Mouse (Mus musculus) MEL (cell line): ENCODE data around the gene Rock2.

Source experiments
- BHLHE40 ChIP-seq: IDR thresholded peaks from 2 replicates; pipeline ENCODE4 v1.6.1; 2012; ENCODE audit warnings: low read depth, mild to moderate bottlenecking, inconsistent platforms, low read length, improper control_type of control experiment, borderline replicate concordance
- CHD2 ChIP-seq: IDR thresholded peaks from 2 replicates; pipeline ENCODE4 v1.6.1; 2011; ENCODE audit warnings: low read length, improper control_type of control experiment
- CTCF ChIP-seq, 3 experiments: IDR thresholded peaks in 2 of 3; conservative IDR thresholded peaks in 1 of 3; 2 replicates each; pipeline ENCODE4 v1.5.1; 2011 to 2012; ENCODE audit warnings: low read length in 3 of 3, low read depth in 2 of 3, mild to moderate bottlenecking in 2 of 3, improper control_type of control experiment in 1 of 3, inconsistent platforms in 1 of 3, mixed read lengths in 1 of 3, moderate library complexity in 1 of 3; ENCODE audit not compliant: control insufficient read depth in 1 of 3, insufficient read depth in 1 of 3, poor library complexity in 1 of 3, severe bottlenecking in 1 of 3
- MEF2A ChIP-seq: IDR thresholded peaks from 2 replicates; pipeline ENCODE4 v1.6.1; 2014; ENCODE audit warnings: low read depth, mild to moderate bottlenecking, inconsistent platforms, low read length, improper control_type of control experiment; ENCODE audit not compliant: poor library complexity, insufficient replicate concordance, severe bottlenecking; ENCODE audit errors: extremely low read depth
- POLR2A ChIP-seq, 2 experiments: IDR thresholded peaks; 2 replicates each; pipeline ENCODE4 v1.6.1; 2011 to 2012; ENCODE audit warnings: low read length in 2 of 2, mild to moderate bottlenecking in 2 of 2, control low read depth in 1 of 2, improper control_type of control experiment in 1 of 2, low read depth in 1 of 2, moderate library complexity in 1 of 2; ENCODE audit not compliant: control insufficient read depth in 1 of 2, insufficient read depth in 1 of 2, poor library complexity in 1 of 2
- POLR2AphosphoS2 ChIP-seq: IDR thresholded peaks from 2 replicates; pipeline ENCODE4 v1.6.1; 2011; ENCODE audit warnings: low read length, improper control_type of control experiment
- RCOR1 ChIP-seq: IDR thresholded peaks from 2 replicates; pipeline ENCODE4 v1.6.1; 2012; ENCODE audit warnings: low read depth, mild to moderate bottlenecking, inconsistent platforms, low read length, improper control_type of control experiment
- ZC3H11A ChIP-seq: IDR thresholded peaks from 2 replicates; pipeline ENCODE4 v1.6.1; 2012; ENCODE audit warnings: low read depth, mild to moderate bottlenecking, inconsistent platforms, low read length, improper control_type of control experiment

DNA sequence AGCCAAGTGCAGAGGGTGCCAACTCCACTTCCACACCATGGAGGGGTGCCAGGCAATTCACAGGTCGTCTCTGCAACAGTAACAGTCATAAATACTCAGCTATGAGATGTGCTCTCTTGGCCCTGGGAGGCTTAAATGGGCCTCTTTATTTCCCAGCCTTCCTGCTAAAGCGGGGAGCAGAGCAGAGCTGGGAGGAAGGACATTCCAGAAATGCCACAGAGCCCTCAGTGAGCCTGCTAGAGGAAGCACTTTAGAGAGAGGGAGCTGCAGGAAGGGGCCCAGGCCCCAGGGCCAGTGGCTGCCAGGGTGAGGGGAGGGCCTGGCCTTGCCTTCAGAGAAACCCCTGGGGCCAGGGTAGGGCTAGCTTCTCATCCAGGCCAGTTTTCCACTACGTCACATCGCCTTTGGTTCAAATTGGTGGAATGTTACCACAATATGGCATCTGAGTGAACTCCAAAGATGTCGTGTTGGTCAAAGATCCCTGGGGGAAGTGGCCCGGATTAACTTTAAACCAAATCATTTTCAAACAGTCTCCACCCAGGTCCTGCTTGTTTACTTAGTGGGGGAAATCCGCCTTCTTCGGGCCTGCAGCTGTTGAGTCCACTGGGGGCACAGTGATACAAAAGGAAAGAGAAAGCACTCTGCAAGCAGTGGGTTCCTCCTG, 24.2 kb upstream of the Rock2 start:
- no peak for TF ChIP-seq BHLHE40
- TF ChIP-seq CHD2: no peak
- TF ChIP-seq RCOR1: no peak
- TF ChIP-seq CTCF (IDR thresholded peaks at IDR 0.05 in 2 of 3, conservative IDR thresholded peaks at IDR 0.05 in 1 of 3; ENCODE audit: control insufficient read depth in 1 of 3, insufficient read depth in 1 of 3, low read depth in 2 of 3, low read length in 3 of 3, poor library complexity in 1 of 3, severe bottlenecking in 1 of 3): no peak
- TF ChIP-seq POLR2A (IDR thresholded peaks at IDR 0.05; ENCODE audit: control insufficient read depth in 1 of 2, insufficient read depth in 1 of 2, low read depth in 1 of 2, low read length in 2 of 2, poor library complexity in 1 of 2): no peak
- no peak for TF ChIP-seq MEF2A
- no peak for TF ChIP-seq ZC3H11A
- no peak for TF ChIP-seq POLR2AphosphoS2
